Mouse (Mus musculus) E14TG2a.4 (cell line): ENCODE results near the gene Slc9a3r1.

ENCODE experiments used
- CTCF ChIP-seq: conservative IDR thresholded peaks from 2 replicates; pipeline ENCODE4 v1.5.1; 2014; ENCODE audit warnings: low read length
- NANOG ChIP-seq: IDR thresholded peaks from 2 replicates; pipeline ENCODE4 v1.6.1; 2014; ENCODE audit warnings: borderline replicate concordance, low read length, mixed read lengths

GRCm38 (mm10) chr11:115179881-115180280, 16.7 kb downstream of the Slc9a3r1 start:
- TF ChIP-seq NANOG (no peak), CTCF (no peak)
